Mouse (Mus musculus) midbrain, embryonic 14.5 days (tissue): Measurements from ENCODE around the gene Mprip. TPM values are rescaled to one million over a fixed set of nuclear protein-coding genes. Genes with fewer than 3 reads are reported as not detected.

Source experiments
- ATAC-seq: fragments of 200-750 bp; cut with Nextera tagmentation; 2 replicates; pipeline ENCODE4 v1.8.0; 2017; ENCODE audit warnings: moderate number of reproducible peaks, moderate library complexity; ENCODE audit not compliant: low FRiP score, low TSS enrichment
- DNase-seq: peaks from one replicate; pipeline ENCODE4 v3.0.0-alpha.2; 2015
- H3K27ac ChIP-seq: fragments of 300-500 bp; sonication (generic); replicated peaks from 2 replicates; pipeline ENCODE4 v1.5.1; 2014; ENCODE audit warnings: mild to moderate bottlenecking, low read depth, low read length, moderate library complexity
- H3K27me3 ChIP-seq: fragments of 300-500 bp; sonication (generic); 2 replicates; pipeline ENCODE4 v1.6.1; 2014; ENCODE audit warnings: low read length, control low read depth, mixed read lengths; ENCODE audit not compliant: control insufficient read depth, insufficient read depth
- H3K36me3 ChIP-seq: fragments of 300-500 bp; sonication (generic); 2 replicates; pipeline ENCODE4 v1.6.1; 2014; ENCODE audit warnings: low read length, control low read depth; ENCODE audit not compliant: control insufficient read depth, insufficient read depth
- H3K4me1 ChIP-seq: fragments of 300-500 bp; sonication (generic); 2 replicates; pipeline ENCODE4 v1.6.1; 2014; ENCODE audit warnings: mild to moderate bottlenecking, antibody characterized with exemption, low read length, control low read depth; ENCODE audit not compliant: control insufficient read depth, insufficient read depth
- H3K4me2 ChIP-seq: fragments of 300-500 bp; sonication (generic); 2 replicates; pipeline ENCODE4 v1.6.1; 2014; ENCODE audit warnings: mild to moderate bottlenecking, low read length, moderate library complexity
- H3K4me3 ChIP-seq: fragments of 300-500 bp; sonication (generic); replicated peaks from 2 replicates; pipeline ENCODE4 v1.5.1; 2014; ENCODE audit warnings: low read depth, low read length
- H3K9ac ChIP-seq: fragments of 300-500 bp; sonication (generic); replicated peaks from 2 replicates; pipeline ENCODE4 v1.6.1; 2014; ENCODE audit warnings: mild to moderate bottlenecking, low read length, moderate library complexity
- H3K9me3 ChIP-seq: fragments of 300-500 bp; sonication (generic); 2 replicates; pipeline ENCODE4 v1.6.1; 2016; ENCODE audit warnings: low read length, control low read depth, mixed read lengths; ENCODE audit not compliant: control insufficient read depth
- WGBS: fragments of 180-500 bp; shearing (Covaris S2); extraction: QIAGEN DNeasy Blood & Tissue Kit; methylation state at CpG from one replicate; pipeline ENCODE4 v1.1.7; 2014; 5-methylcytosine and 5-hydroxymethylcytosine counted together
- polyA plus RNA-seq: library from polyadenylated mRNA; unstranded; fragments of >200 nt; fragmentation: Nextera tagmentation; extraction: Ambion mirVana; gene quantifications from 2 replicates; pipeline ENCODE4 v1.2.1, GENCODE M21; 2014

The Mprip gene
- polyA plus RNA-seq, 1 experiment from 2014 or later = 68.7 TPM

DNA sequence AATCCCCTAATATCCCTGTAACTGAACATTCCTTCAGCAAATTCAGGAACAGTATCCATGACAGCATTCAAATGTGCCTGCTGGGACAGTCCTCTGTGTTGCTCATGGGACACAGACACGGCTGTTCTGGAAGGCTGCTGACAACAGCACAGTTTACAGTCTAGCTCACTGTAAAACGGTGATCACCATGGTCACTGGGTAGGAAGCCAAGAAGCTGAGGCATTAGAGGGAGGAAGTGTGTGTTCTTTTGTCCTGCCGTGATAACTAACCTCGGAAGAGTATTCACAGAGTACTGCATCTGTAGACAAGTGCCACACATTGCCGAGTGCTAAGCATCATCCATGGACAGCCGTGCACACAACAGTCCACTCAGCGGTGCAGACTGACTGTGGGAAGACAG lies 109.6 kb downstream of the Mprip start:
- H3K9me3 ChIP-seq = no peaks in the 10 kb centered on the region
- H3K27me3 ChIP-seq = no peaks in the 10 kb centered on the region
- 90% methylated on average over 7 of the region's 7 CpGs for WGBS
- H3K4me1 ChIP-seq = no peaks in the 10 kb centered on the region
- DNase-seq = peak; percentile 13
- no peak overlapping the region for H3K27ac ChIP-seq
- H3K4me3 ChIP-seq = no peak overlapping the region
- H3K36me3 ChIP-seq = peaks cover 93% of the 10 kb centered on the region
- no peak overlapping the region for H3K9ac ChIP-seq
- H3K4me2 ChIP-seq = no peak overlapping the region
- ATAC-seq = no peak

DNA sequence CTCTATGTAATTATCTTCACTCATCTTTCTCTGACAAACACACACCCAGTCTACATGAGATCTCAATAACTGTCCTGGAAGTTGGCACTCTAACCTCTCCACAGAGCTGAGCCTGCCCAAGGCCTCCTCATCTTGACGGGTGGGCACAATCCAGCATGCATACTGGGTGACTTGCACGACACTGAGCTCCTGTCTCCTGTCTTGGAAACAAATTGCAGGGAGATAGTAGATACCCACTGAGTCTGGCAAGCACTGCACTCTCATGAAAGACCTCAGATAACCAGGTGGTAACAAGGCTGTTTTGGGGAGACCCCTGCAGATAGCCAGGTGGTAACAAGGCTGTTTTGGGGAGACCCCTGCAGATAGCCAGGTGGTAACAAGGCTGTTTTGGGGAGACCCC lies 111.2 kb downstream of the Mprip start:
- Histone ChIP-seq H3K27me3 (no peaks in the 10 kb centered on the region), H3K4me2 (no peak overlapping the region), H3K4me1 (no peaks in the 10 kb centered on the region), H3K4me3 (no peak overlapping the region), H3K9ac (no peak overlapping the region), H3K27ac (no peak overlapping the region), H3K36me3 (peaks cover 93% of the 10 kb centered on the region), H3K9me3 (no peaks in the 10 kb centered on the region)
- ATAC-seq (no peak), DNase-seq (no peak)
- 91% methylated on average over 2 of the region's 2 CpGs for WGBS

DNA sequence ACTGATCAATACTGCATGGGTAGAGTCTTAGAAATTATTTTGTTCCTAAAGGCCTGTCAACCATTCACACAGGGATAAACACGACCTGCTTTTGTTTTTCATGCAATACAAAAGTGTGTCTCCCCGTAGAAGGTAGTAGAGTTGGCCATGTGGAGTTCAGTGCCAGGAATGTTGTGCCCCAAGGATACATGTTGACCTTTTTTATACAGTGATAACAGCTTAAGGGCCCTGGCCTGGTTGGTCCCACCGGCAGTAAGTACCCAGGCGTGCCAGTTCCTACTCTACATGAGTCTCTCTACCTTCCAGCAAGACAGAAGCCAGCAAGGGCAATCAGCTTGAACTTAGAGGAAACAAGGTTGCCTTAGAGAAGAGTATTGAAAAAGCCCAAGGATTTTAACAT lies 111.8 kb downstream of the Mprip start:
- H3K9ac ChIP-seq = no peak overlapping the region
- H3K4me1 ChIP-seq = no peaks in the 10 kb centered on the region
- H3K4me3 ChIP-seq = no peak overlapping the region
- DNase-seq (no peak), ATAC-seq (no peak)
- H3K4me2 ChIP-seq = no peak overlapping the region
- H3K27ac ChIP-seq = no peak overlapping the region
- H3K36me3 ChIP-seq = peaks cover 93% of the 10 kb centered on the region
- WGBS = 92% methylated on average over 4 of the region's 4 CpGs
- H3K9me3 ChIP-seq = no peaks in the 10 kb centered on the region
- no peaks in the 10 kb centered on the region for H3K27me3 ChIP-seq

DNA sequence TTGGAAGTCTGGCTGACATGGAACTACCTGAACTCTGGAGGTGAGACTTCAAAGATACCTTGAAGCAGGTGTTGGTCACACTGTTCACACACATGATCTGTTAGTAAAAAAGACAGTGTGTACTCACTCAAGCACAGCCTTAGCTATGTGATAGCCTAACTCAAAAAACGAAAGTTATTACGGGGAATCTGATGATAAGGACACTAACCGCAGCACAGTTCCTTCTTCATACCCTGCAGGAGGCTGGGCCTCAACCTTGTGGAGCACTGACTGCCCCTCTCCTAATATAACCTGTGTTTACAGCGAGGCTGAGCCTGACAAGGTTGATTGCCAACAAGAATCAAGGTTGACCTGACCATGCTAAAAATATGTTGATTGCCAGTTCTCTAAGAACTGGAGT lies 113.4 kb downstream of the Mprip start:
- Histone ChIP-seq H3K9ac (no peak overlapping the region), H3K27ac (no peak overlapping the region), H3K27me3 (no peaks in the 10 kb centered on the region), H3K9me3 (no peaks in the 10 kb centered on the region), H3K4me3 (no peak overlapping the region), H3K4me1 (no peaks in the 10 kb centered on the region), H3K36me3 (peaks cover 84% of the 10 kb centered on the region), H3K4me2 (no peak overlapping the region)
- 88% methylated on average over 4 of the region's 4 CpGs for WGBS
- no peak for ATAC-seq
- no peak for DNase-seq

DNA sequence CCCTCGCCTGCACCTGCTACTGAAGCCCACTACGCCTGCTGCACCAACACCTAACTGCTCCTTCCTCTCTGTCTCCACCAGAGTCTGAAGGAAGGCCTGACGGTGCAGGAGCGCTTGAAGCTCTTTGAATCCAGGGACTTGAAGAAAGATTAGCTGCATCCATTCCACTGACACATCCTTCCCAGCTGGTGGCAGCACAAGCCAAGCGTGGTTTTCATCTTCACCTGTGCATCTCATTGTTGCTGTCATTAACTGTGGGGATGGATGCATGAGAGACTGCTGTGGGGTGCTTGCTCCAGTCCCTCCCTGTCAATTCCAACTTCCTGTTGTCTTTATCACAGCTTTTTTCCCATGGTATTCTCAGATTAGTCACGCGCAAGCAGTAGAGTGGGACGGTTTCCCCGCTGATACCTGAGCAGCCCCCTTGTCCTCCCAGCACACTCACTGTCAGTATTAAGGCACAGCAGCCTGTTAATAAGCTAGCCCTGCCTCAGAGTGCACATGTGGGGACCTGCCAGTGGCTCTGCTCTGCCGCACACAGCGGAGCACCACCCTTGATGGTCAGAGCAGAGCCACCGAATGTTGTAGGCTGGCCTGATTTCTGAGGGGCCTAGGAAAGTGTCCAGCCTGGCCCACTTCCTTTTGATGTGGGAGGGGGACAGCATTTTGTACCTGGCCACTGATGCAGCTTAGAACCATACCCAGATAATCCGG lies 114.5 kb downstream of the Mprip start:
- DNase-seq = peak; percentile 15
- Histone ChIP-seq H3K4me1 (no peaks in the 10 kb centered on the region), H3K9ac (no peak overlapping the region), H3K27ac (no peak overlapping the region), H3K27me3 (no peaks in the 10 kb centered on the region), H3K36me3 (peaks cover 76% of the 10 kb centered on the region), H3K9me3 (no peaks in the 10 kb centered on the region), H3K4me2 (no peak overlapping the region), H3K4me3 (no peak overlapping the region)
- WGBS = 68% methylated on average over 13 of the region's 13 CpGs
- no peak for ATAC-seq

DNA sequence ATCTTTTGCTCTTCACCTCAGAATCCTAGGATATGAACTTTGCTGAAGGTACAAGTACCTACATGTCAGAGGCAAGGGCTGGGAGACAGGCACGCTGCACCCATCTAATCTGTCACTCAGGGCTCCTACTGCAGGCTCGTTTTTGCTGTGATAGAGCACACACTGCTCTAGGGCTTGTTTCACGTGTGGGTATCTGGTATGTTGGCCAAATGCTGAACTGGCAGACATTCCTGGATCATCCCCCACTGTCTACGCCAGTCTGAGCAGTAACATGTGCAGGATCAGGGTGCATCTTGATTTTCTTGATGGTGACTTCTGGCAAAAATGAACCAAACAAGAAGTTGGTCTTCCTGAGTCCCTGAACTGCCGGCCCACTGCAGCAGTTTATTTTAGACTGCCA lies 116.2 kb downstream of the Mprip start:
- Histone ChIP-seq H3K27me3 (no peaks in the 10 kb centered on the region), H3K9ac (no peak overlapping the region), H3K36me3 (peaks cover 59% of the 10 kb centered on the region), H3K4me2 (no peak overlapping the region), H3K9me3 (no peaks in the 10 kb centered on the region), H3K4me3 (no peak overlapping the region), H3K27ac (no peak overlapping the region), H3K4me1 (no peaks in the 10 kb centered on the region)
- DNase-seq (no peak), ATAC-seq (no peak)
- WGBS = 86% methylated on average over 5 of the region's 5 CpGs

DNA sequence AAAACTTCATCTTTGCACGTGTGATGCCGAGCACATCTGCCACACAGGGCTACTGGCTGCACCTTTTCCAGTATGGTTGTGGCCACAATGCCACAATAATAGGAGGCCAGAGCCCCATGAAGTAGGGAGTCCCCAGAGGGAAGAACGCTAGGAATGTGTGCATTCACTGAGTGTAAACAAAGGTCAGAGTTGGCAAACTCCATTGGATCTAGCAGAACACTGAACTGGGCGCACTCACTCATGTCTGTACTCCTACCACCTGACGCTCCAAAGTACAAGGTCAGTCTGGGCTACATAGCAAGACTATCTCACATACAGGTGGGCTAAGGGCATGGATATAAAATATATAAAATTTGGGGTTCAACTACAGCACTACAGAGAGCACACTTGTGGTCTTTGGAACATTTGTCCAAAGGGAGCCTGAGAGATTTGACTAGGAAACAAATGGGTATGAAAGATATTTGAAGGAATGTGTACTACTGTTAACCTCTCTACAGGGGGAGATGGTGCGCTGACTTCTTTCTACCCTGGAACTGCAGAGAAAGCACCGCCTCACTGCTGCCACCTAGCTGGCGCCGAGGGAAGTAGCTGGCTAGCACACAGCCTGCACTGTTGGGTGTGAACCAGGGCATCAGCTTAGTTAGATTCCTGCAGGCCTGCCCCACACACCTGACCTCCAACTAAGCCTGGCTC lies 117.2 kb downstream of the Mprip start:
- H3K9me3 ChIP-seq = no peaks in the 10 kb centered on the region
- H3K9ac ChIP-seq = no peak overlapping the region
- no peak overlapping the region for H3K4me3 ChIP-seq
- H3K27ac ChIP-seq = no peak overlapping the region
- ATAC-seq (no peak), DNase-seq (peak; percentile 70)
- H3K4me1 ChIP-seq = no peaks in the 10 kb centered on the region
- no peaks in the 10 kb centered on the region for H3K27me3 ChIP-seq
- 58% methylated on average over 9 of the region's 9 CpGs for WGBS
- H3K36me3 ChIP-seq = peaks cover 50% of the 10 kb centered on the region
- H3K4me2 ChIP-seq = no peak overlapping the region

DNA sequence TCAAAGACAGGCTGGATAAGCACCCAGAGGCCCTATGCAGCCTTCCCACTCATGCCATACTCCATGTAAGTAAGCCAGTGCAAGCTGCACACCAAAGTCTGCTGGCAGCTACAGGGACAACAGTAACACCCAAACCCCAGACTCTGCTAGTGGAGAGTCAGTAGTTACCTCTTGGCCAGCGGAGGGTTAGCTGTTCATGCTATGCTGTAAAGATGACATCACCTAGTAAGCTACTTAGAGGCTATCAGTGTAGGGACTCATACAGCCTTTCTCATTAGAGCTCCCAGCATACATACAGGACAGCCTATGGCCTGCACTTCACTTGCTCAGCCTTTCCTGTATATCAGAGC lies 117.7 kb downstream of the Mprip start:
- H3K4me2 ChIP-seq = no peak overlapping the region
- H3K4me1 ChIP-seq = no peaks in the 10 kb centered on the region
- no peaks in the 10 kb centered on the region for H3K9me3 ChIP-seq
- WGBS = 80% methylated on average over 1 of the region's 1 CpGs
- H3K36me3 ChIP-seq = peaks cover 44% of the 10 kb centered on the region
- H3K27ac ChIP-seq = no peak overlapping the region
- no peak overlapping the region for H3K9ac ChIP-seq
- ATAC-seq (no peak), DNase-seq (no peak)
- H3K4me3 ChIP-seq = no peak overlapping the region
- no peaks in the 10 kb centered on the region for H3K27me3 ChIP-seq

DNA sequence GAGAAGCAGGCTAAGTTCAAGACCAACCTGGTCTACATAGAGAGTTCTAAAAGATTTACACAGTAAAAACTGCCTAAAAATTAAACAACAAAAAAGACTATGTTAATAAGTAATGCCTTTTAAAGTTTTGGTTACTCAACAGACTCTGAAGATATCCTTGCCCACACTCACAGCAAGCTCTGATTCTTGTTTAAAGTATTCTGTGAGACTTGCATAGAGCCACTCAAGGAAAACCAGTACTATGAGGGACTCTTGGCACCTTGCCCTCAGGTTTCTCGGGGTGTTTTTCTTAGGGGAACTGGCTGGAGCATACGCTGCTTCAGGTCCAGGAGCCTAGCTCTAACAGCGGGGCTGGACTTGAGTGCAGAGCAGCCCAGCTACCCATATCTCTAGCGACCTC lies 118.3 kb downstream of the Mprip start:
- Histone ChIP-seq H3K36me3 (peaks cover 39% of the 10 kb centered on the region), H3K9ac (no peak overlapping the region), H3K4me2 (no peak overlapping the region), H3K27ac (no peak overlapping the region), H3K4me1 (no peaks in the 10 kb centered on the region), H3K4me3 (no peak overlapping the region), H3K9me3 (no peaks in the 10 kb centered on the region), H3K27me3 (no peaks in the 10 kb centered on the region)
- DNase-seq (no peak), ATAC-seq (no peak)
- WGBS = 90% methylated on average over 4 of the region's 4 CpGs
